Mouse (Mus musculus): ENCODE data around the gene Psg20. TPM values are rescaled to one million over a fixed set of nuclear protein-coding genes. Genes with fewer than 3 reads are reported as not detected.
"Not testable (repeated sequence)": the region's sequence is repeated elsewhere in the genome, so short reads cannot be mapped to it uniquely, and the experiment has no call there.

Psg20 gene
- polyA plus RNA-seq, 1 experiment from 2014 or later = not detected

- no peak for DNase-seq (ENCODE audit: low spot score)
- Histone ChIP-seq H3K27ac (replicated peaks) (no peak within 1 kb of the TSS), H3K9me3 (ENCODE audit: control insufficient read depth, low read length) (no peaks in the 10 kb centered on the region), H3K4me1 (replicated peaks; ENCODE audit: control insufficient read depth, insufficient read depth) (no peaks in the 10 kb centered on the region), H3K27me3 (ENCODE audit: control insufficient read depth, insufficient read depth, low read length) (no peaks in the 10 kb centered on the region), H3K36me3 (ENCODE audit: control insufficient read depth, insufficient read depth, low read length) (no peaks in the 10 kb centered on the region), H3K4me3 (ENCODE audit: low read depth, low read length) (no peak within 1 kb of the TSS), H3K9ac (ENCODE audit: low read length) (no peak within 1 kb of the TSS), H3K4me2 (replicated peaks; ENCODE audit: low read depth) (no peak within 1 kb of the TSS)
- WGBS = 38% methylated on average over 2 of the region's 2 CpGs
- TF ChIP-seq EP300 (optimal IDR thresholded peaks at IDR 0.05) (no peak), CTCF (IDR thresholded peaks at IDR 0.05; ENCODE audit: low read depth) (no peak)
- ATAC-seq (ENCODE audit: low FRiP score, low TSS enrichment) = no peak
Observed at GRCm38 (mm10) chr7:18717790-18718189, 31.8 kb upstream of the Psg20 start, which contains the start of gene Psg22. Psg22 (plus strand) TSS chr7:18718090.

- Histone ChIP-seq H3K9me3 (ENCODE audit: control insufficient read depth, low read length) (no peaks in the 10 kb centered on the region), H3K27ac (replicated peaks) (no peak overlapping the region), H3K36me3 (ENCODE audit: control insufficient read depth, insufficient read depth, low read length) (no peaks in the 10 kb centered on the region), H3K9ac (ENCODE audit: low read length) (no peak overlapping the region), H3K4me1 (replicated peaks; ENCODE audit: control insufficient read depth, insufficient read depth) (no peaks in the 10 kb centered on the region), H3K4me3 (ENCODE audit: low read depth, low read length) (no peak overlapping the region), H3K27me3 (ENCODE audit: control insufficient read depth, insufficient read depth, low read length) (no peaks in the 10 kb centered on the region), H3K4me2 (replicated peaks; ENCODE audit: low read depth) (no peak overlapping the region)
- ATAC-seq (ENCODE audit: low FRiP score, low TSS enrichment) (no peak), DNase-seq (ENCODE audit: low spot score) (no peak)
- WGBS = 65% methylated on average over 4 of the region's 4 CpGs
- no peak for TF ChIP-seq EP300 (optimal IDR thresholded peaks at IDR 0.05)
Observed at GRCm38 (mm10) chr7:18715546-18715945, 29.6 kb upstream of the Psg20 start.

GRCm38 (mm10) chr7:18710846-18711245, 24.9 kb upstream of the Psg20 start:
- TF ChIP-seq CTCF (IDR thresholded peaks at IDR 0.05; ENCODE audit: low read depth) (no peak), EP300 (optimal IDR thresholded peaks at IDR 0.05) (no peak)
- ATAC-seq (ENCODE audit: low FRiP score, low TSS enrichment) = no peak
- Histone ChIP-seq H3K9ac (ENCODE audit: low read length) (no peak overlapping the region), H3K36me3 (ENCODE audit: control insufficient read depth, insufficient read depth, low read length) (no peaks in the 10 kb centered on the region), H3K4me2 (replicated peaks; ENCODE audit: low read depth) (no peak overlapping the region), H3K4me3 (ENCODE audit: low read depth, low read length) (no peak overlapping the region), H3K4me1 (replicated peaks; ENCODE audit: control insufficient read depth, insufficient read depth) (no peaks in the 10 kb centered on the region), H3K9me3 (ENCODE audit: control insufficient read depth, low read length) (no peaks in the 10 kb centered on the region), H3K27me3 (ENCODE audit: control insufficient read depth, insufficient read depth, low read length) (no peaks in the 10 kb centered on the region), H3K27ac (replicated peaks) (no peak overlapping the region)
- DNase-seq (ENCODE audit: low spot score) = no peak
- WGBS = 29% methylated on average over 1 of the region's 1 CpGs

- not testable (repeated sequence) for DNase-seq (ENCODE audit: low spot score); H3K4me3 ChIP-seq (ENCODE audit: low read depth, low read length); H3K36me3 ChIP-seq (ENCODE audit: control insufficient read depth, insufficient read depth, low read length); H3K9ac ChIP-seq (ENCODE audit: low read length); H3K9me3 ChIP-seq (ENCODE audit: control insufficient read depth, low read length); H3K4me2 ChIP-seq (replicated peaks; ENCODE audit: low read depth); H3K27ac ChIP-seq (replicated peaks); H3K27me3 ChIP-seq (ENCODE audit: control insufficient read depth, insufficient read depth, low read length); H3K4me1 ChIP-seq (replicated peaks; ENCODE audit: control insufficient read depth, insufficient read depth)
- WGBS = 62% methylated on average over 4 of the region's 4 CpGs
- peak; percentile 72 for TF ChIP-seq CTCF (IDR thresholded peaks at IDR 0.05; ENCODE audit: low read depth)
- 0 out of 2 replicates have a peak, but pooled peaks have one; percentile 26 for ATAC-seq (ENCODE audit: low FRiP score, low TSS enrichment)
Observed at GRCm38 (mm10) chr7:18710331-18710730, 24.3 kb upstream of the Psg20 start.

- DNase-seq (ENCODE audit: low spot score) (no peak), ATAC-seq (ENCODE audit: low FRiP score, low TSS enrichment) (no peak)
- no peaks in the 10 kb centered on the region for H3K9me3 ChIP-seq (ENCODE audit: control insufficient read depth, low read length)
- H3K27ac ChIP-seq (replicated peaks) = no peak overlapping the region
- no peak overlapping the region for H3K4me3 ChIP-seq (ENCODE audit: low read depth, low read length)
- TF ChIP-seq CTCF (IDR thresholded peaks at IDR 0.05; ENCODE audit: low read depth) (no peak), EP300 (optimal IDR thresholded peaks at IDR 0.05) (no peak)
- H3K9ac ChIP-seq (ENCODE audit: low read length) = no peak overlapping the region
- no peaks in the 10 kb centered on the region for H3K27me3 ChIP-seq (ENCODE audit: control insufficient read depth, insufficient read depth, low read length)
- no peaks in the 10 kb centered on the region for H3K4me1 ChIP-seq (replicated peaks; ENCODE audit: control insufficient read depth, insufficient read depth)
- H3K4me2 ChIP-seq (replicated peaks; ENCODE audit: low read depth) = no peak overlapping the region
- H3K36me3 ChIP-seq (ENCODE audit: control insufficient read depth, insufficient read depth, low read length) = no peaks in the 10 kb centered on the region
Observed at GRCm38 (mm10) chr7:18685586-18685985, 399 bp downstream of the Psg20 start.

GRCm38 (mm10) chr7:18679772-18680171, 6.2 kb downstream of the Psg20 start:
- DNase-seq (ENCODE audit: low spot score) = peak; percentile 32
- H3K9me3 ChIP-seq (ENCODE audit: control insufficient read depth, low read length) = no peaks in the 10 kb centered on the region
- H3K27me3 ChIP-seq (ENCODE audit: control insufficient read depth, insufficient read depth, low read length) = no peaks in the 10 kb centered on the region
- no peak for TF ChIP-seq EP300 (optimal IDR thresholded peaks at IDR 0.05)
- peak; percentile 79 for TF ChIP-seq CTCF (IDR thresholded peaks at IDR 0.05; ENCODE audit: low read depth)
- WGBS = 50% methylated on average over 2 of the region's 2 CpGs
- H3K27ac ChIP-seq (replicated peaks) = no peak overlapping the region
- H3K4me3 ChIP-seq (ENCODE audit: low read depth, low read length) = no peak overlapping the region
- H3K4me1 ChIP-seq (replicated peaks; ENCODE audit: control insufficient read depth, insufficient read depth) = no peaks in the 10 kb centered on the region
- no peak overlapping the region for H3K9ac ChIP-seq (ENCODE audit: low read length)
- ATAC-seq (ENCODE audit: low FRiP score, low TSS enrichment) = no peak
- no peaks in the 10 kb centered on the region for H3K36me3 ChIP-seq (ENCODE audit: control insufficient read depth, insufficient read depth, low read length)
- no peak overlapping the region for H3K4me2 ChIP-seq (replicated peaks; ENCODE audit: low read depth)

GRCm38 (mm10) chr7:18656625-18657024, 29.4 kb downstream of the Psg20 start, which contains the start of gene Psg21:
Psg21 (minus strand) TSS chr7:18656725.
- 20% methylated on average over 1 of the region's 2 CpGs for WGBS
- not testable (repeated sequence) for H3K36me3 ChIP-seq (ENCODE audit: control insufficient read depth, insufficient read depth, low read length); H3K9me3 ChIP-seq (ENCODE audit: control insufficient read depth, low read length); H3K4me3 ChIP-seq (ENCODE audit: low read depth, low read length); DNase-seq (ENCODE audit: low spot score); ATAC-seq (ENCODE audit: low FRiP score, low TSS enrichment); H3K4me1 ChIP-seq (replicated peaks; ENCODE audit: control insufficient read depth, insufficient read depth); H3K27ac ChIP-seq (replicated peaks); H3K4me2 ChIP-seq (replicated peaks; ENCODE audit: low read depth); H3K9ac ChIP-seq (ENCODE audit: low read length); H3K27me3 ChIP-seq (ENCODE audit: control insufficient read depth, insufficient read depth, low read length)

- H3K4me3 ChIP-seq (ENCODE audit: low read depth, low read length); H3K9me3 ChIP-seq (ENCODE audit: control insufficient read depth, low read length); H3K27ac ChIP-seq (replicated peaks); ATAC-seq (ENCODE audit: low FRiP score, low TSS enrichment); H3K9ac ChIP-seq (ENCODE audit: low read length); H3K36me3 ChIP-seq (ENCODE audit: control insufficient read depth, insufficient read depth, low read length); DNase-seq (ENCODE audit: low spot score); H3K4me2 ChIP-seq (replicated peaks; ENCODE audit: low read depth); H3K4me1 ChIP-seq (replicated peaks; ENCODE audit: control insufficient read depth, insufficient read depth); H3K27me3 ChIP-seq (ENCODE audit: control insufficient read depth, insufficient read depth, low read length): not testable (repeated sequence)
- WGBS = 70% methylated on average over 8 of the region's 8 CpGs
Observed at GRCm38 (mm10) chr7:18626921-18627320, 59.1 kb downstream of the Psg20 start.
